Mouse (Mus musculus) cerebellum, postnatal 25 days (tissue): ENCODE measurements around the gene Etv5.

Experiments
- DNase-seq, 2 experiments: peaks; one replicate each; pipeline ENCODE4 v3.0.0; 2021; ENCODE audit warnings: mixed read lengths in 2 of 2

The Etv5 gene

DNA sequence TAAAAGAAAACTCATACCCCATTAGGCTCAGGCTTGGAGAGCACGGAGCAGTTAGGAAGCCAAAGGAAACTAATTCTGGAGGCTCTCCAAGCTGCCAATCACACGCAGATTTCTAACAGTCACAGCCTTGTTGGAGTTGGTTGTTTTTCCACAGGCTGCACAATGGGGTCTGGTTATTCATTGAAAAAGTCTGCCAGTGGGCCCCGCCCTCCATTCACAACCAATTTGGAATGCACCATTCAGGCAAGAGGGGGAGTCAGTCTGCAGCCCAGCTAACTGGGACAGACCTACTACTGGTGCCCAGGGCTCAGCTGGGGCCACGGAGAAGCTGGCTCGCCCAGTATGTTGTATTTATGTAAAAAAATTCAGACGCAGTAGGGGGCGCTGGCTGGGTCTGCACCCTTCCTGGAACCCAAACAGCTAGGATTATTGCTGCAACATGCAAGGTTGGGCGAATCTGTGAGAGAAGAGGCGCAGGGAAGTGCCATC is 10.6 kb downstream of the Etv5 start:
- peak; percentile 68 to 82 for DNase-seq

DNA sequence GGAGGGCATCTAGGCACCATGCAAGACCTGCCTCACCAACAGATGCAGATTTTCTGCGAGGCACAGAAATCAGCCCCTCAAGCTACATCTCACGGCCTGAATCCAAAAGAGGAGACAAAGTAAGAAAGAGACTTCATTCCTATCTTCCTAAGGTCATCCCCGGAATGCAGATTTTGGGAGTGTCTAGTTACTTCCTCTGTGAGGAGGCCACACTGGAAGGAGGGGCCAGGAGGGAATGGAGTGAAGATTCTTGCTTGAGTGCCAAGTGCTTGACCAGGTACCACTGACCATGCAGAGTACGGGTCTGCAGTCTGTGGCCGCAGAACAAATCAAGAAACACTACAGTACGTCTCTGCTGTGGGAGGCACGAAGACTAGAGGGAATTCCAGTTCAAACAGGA is 12.7 kb downstream of the Etv5 start:
- DNase-seq, result no peak

DNA sequence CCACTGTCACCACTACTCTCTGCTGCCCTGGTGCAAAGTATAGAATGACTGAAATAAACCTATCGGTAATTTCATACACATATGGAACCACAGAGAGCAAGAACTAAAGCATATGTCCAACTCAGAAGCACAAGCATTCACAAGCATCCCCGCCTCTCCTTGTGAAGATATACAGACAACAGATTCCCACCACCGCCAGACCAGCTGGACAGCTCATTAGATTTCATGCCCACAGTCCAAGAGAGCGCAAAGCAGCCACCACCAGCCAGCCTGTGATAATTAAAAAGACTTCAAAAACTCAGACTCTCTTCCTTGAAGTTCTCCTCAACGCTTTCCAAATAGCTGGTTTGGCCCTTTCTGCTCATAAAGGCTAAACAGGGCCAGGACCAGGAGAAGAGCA is 17.3 kb downstream of the Etv5 start:
- DNase-seq, result peak in 1 of 2 experiments; percentile 41

DNA sequence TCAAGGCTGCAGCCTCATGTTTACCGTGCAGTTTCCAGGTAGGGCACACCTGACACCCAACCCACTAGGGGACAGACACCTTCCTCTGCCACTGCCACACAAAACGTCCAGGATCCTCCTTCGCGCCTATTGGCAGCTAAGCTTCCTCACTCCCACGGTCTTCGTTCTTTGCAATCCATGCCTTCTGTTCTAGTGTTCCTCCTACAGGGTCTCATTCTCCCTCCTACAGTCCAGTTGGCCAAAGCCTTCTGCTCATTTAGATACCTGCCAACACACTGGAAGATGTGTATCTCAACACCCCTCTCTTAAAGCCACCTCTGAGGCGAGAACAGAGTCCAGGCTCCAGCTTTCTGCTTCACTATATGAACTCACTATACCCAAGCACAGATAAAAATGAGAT is 21.6 kb downstream of the Etv5 start:
- no peak for DNase-seq

DNA sequence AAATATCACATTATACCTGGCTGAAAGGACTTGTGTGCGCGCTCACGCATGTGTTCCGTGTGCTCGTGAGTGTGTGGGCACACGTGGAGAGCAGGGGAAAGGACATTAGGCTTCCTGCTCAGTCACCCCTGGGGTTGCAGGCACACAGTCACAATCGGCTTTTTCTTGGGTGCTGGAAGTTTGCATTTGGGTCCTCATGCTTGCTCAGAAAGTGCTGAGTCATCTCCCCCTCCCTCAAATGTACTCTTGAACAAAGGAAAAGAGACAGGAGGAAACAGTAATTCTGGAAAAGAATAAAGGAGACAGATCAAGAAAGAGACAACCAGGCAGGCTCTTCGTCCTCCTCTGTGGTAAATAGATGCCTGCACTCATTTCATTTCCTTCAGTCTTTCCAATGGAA is 22.5 kb downstream of the Etv5 start:
- DNase-seq, result no peak

DNA sequence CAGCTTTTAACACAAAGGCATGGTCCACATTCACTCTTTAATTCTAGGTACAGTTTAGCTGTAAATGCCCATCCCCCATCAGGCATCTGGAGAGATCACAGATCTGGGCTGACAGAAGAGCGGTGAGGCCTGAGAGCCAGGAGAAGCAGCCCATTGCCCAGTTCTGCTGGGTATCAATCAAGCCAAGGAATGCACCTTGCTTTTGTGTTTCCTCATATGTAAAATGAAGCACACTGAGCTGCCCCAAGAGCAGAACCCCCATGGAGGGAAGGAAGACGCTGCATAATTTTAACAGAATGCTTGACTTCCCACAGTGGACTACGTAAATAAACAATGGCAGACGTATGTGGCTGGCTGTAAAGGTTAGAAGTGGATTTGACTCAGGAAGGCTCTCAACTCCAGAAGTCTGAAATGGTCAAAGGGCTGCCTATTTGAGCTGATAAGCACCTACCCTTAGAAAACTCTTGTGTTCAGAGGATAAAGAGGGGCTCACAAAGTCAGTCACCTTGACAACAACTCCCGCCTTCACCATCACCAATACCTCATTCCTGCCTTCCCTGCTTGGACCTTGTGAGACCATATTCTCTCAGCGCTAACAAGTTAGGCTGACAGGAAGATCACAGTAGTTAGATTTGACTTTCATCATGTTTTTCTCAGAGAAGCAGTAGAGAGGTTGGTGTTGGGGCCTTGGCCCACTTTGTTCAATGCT is 23.2 kb downstream of the Etv5 start:
- DNase-seq, result no peak

DNA sequence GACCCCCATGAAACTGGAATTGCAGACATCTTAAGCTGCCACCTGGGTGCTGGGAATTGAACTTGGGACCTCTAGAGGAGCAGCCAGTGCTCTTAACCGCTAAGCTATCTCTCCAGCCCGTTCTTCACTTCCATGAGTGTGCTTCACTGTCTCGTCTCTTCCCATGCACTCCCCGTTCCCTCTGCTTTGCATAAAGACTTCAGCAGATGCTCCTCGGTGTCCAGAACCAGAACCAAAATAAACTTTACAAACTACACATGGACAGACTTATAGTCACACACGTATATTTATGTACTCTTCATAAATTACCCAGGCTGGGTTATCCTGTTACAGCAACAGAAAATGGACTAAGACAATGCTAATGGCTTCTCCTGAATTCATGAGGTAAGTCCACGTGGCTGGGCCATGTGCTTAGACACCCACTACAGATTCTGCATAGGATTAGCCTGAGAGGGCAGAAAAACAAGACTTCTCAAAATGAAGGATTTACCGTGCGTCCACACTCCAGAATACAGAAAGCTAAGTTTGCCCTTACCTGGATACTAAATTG is 25.2 kb downstream of the Etv5 start:
- no peak for DNase-seq

DNA sequence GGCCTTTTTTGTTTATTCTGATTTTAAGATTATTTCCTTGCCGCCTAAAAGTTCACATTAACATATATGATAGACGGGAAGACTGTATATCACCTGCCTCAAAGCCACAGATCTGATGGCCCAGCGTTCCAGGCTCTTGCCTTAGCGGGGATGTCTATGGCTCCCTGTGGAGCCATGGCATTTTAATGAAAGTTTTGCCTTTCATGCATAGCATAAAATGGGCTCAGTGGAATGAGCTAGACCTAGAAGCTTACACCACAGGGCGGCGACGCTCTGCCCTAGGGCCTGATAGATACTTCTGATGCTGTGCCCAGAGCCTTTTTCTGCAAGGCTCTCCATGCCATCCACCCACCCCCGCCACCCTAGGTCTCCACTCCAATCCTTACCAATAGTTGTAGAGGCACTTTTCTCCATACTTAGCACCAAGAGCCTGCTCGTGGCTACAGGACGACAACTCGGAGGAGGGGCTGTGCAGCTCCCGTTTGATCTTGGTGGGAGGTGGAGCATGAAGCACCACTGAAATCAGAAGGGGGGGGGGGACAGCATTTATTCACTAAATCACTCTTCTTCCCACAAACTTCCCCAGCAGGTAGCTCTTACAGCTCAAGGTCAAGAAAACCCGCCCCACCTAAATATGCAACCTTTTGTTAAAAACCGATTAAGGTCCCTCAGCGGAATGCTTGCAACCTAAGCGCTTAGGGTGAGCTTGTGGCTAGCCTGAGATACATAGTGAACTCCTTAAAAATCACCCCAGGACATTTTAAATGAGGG is 26.9 kb downstream of the Etv5 start:
- DNase-seq, result no peak

DNA sequence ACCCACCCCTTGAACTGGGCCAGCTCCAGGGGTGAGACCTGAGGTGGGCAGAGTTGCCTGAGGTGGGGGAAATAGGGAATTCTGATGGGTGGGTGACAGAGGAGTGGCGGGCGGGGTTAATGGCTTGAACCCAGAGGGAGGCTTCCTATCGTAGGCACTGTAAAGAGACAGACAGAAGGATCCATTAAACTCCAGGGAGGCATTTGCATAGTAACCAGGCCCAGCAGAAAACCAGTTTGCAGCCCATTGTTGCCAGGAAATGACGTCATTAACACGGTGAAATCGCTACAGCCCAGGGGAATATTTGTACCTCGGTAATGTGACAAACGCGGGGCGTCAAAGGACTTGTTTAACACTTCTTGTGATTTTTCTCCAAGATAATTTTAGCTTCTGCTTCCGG is 27.8 kb downstream of the Etv5 start:
- DNase-seq, result no peak

DNA sequence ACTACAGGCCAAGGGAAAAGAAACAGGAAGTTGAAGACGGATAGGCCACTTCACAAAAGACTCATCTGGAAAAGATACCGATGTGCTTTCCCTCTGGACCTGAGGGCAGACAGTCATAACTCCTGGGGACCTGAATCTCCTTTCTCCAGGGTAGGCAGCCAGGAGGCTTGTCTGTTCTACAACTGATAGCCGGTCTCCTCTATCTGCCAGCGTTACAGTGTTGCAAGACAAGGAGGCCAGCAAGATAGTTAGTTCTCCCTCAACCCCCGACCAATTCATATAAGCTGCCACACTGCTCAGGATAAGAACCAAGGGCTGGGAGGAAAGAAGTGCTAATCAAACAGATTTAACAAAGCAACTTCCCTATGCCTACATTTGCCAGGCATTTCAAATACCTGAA is 29.5 kb downstream of the Etv5 start:
- no peak for DNase-seq

DNA sequence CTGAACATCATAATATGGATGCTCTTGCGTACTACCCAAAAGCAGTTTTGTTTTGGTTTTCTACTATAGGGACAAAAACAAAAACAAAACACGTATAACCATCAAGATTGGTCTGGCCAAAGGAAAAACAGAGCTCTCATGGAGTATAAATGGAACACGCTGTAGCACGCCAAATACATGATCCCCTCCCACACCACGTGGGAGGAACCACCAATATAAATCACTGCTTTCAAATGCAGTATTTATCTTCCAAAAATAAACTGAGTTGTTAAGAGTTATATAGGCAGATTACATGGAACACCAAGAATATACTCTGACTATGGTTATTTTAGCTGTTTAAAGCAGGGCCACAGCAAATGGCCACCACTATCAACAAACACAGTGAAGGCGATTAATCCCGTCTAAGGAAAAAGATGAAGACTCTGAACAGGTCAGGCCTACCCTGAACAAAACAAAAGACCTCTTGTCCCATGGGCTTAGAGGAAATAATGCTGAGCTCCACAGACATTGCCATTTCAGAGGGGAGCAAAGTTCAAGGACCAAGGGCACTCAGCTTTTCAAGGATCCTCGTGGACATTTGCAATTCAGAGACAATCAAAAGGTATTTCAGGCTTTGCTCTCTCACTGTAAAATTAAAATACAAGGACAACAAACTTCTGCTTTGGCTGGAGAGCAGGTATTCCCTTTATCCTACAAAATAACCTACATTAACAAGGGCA is 30.7 kb downstream of the Etv5 start:
- DNase-seq, result no peak

DNA sequence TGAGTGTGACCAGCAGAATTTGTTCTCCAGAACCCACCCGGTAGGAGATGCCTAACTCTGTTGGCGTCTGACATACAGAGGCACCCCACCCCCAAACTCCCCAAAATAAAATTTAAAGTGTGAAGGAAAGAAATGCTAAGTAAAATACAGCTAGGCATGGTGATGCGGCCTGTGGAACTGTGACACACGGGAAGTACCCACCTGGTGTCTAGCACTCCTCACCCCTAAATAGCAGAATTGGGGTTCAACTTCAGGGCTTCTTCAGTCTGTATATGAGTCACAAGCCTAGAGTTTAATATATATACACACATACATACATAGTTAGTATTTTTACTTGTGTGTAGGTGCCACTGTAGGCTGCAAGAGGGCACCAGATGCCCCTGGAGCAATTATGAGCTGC is 32.8 kb downstream of the Etv5 start:
- DNase-seq, result no peak

DNA sequence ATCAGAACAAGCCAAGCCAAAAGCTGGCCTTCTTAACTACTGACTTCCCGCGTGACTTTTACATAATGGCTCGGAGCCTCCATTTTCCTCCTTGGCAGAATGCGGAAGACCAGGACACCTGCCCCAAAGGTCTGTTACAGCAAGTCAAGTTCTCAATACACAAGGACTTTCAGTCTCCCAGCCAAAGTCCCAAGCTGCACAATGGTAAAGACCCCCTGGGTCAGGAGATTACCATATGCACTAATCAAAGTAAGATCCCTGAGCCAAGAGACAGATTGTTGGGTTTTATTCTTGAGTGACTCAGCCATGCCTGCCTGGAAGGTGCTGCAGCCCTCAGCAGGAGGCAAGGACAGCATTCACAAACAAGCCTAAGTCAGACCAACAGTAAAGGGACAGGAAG is 33.5 kb downstream of the Etv5 start:
- peak; percentile 75 to 77 for DNase-seq

DNA sequence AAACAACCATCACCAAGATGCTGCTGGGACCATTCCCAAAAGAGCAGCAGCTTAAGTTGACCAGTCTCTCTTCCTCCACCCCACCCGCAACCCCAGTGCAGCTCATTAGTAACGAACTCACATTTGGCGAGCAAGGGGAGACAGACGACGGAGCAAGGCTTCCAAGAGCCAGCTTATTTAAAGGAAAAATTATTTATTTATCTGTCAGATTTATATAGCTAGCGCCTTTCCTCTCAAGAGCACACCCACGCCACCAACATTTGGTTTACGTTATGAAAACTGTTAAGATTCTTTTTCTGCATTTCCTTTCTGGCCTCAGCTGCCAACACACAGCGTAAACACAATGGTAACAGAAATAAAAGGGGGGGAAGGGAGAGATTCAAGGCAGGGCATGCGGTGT is 34.0 kb downstream of the Etv5 start:
- peak in 1 of 2 experiments; percentile 31 for DNase-seq

DNA sequence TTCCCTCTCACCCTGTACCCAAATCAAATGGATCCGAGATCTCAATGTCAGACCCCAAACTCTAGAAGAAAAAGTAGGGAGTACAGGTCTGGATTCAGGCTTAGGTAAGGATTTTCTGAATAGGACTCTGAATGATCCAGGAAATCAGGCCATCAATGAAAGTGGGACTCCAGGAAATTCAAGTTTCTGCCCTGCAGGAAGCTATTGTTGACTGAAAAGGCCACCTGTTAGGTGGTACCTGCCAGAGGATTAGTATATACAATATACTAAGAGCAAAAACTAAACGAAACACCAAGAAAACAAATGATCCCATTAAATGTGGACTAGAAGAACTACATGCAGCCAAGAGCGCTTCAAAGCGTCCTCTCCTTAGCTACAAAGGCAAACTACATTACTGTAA is 35.8 kb downstream of the Etv5 start:
- DNase-seq, result no peak

DNA sequence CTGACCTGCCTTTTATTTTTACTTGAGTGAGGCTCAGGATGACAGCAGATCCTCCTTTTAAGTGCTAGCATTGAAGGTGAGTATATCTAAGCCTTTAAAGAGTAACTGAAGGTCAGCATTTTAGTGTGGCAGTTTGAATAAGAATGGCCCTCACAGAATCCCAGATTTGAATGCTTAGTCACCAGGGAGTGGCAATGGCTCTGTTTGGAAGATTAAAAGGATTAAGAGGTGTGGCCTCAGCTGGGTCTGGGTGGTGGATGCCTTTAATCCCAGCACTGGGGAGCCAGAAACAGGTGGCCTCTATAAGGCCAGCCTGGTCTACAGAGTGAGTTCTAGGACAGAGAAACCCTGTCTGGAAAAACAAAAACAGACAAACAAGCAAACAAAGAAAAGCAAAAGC is 36.9 kb downstream of the Etv5 start:
- no peak for DNase-seq

DNA sequence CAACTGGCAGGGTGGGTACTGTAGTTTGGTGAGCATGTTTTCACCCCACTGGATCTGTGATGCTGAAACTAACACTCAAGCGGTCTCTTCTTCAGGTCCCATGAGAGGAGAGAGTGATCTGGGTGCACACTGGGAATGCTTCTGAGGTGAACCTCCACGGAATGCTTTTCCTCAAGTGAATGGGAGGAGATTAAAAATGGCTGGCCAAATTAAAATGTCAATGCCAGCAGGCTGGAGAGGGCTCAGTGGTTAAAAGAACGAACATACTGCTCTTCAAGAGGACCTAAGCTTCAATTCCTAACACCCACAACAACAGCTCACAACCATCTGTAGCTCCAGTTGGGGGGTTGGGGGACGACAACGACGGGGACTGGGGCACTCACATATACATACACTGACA is 39.3 kb downstream of the Etv5 start:
- no peak for DNase-seq

DNA sequence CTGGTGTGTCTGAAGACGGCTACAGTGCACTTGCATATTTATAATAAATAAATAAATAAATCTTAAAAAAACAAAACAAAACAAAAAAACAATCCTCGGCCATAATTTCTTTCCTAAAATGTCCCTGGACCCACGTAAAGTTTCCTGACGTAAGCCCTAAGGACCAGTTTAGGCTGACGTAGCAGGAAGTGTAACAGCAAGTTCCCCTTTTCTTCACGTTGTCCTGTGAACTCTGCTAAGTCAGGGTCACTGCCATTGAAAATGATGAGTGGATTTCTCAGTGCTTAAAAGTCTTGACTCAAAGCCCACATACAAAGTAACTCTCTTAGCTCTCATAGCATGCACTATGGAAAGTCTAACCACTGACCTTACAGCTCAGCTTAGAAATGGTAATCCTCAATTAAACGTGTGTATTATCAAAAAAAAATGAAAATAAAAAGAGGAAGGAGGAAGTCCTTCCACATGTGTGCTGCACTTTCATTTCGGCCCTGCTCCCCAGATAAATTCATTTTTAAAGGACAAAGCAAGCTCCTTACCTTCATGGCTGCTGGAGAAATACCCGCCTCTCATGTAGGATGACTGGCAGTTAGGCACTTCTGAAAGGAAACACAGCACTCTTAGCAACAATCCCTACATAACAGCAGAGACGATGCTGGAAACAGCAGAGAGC is 40.6 kb downstream of the Etv5 start:
- DNase-seq, result no peak

DNA sequence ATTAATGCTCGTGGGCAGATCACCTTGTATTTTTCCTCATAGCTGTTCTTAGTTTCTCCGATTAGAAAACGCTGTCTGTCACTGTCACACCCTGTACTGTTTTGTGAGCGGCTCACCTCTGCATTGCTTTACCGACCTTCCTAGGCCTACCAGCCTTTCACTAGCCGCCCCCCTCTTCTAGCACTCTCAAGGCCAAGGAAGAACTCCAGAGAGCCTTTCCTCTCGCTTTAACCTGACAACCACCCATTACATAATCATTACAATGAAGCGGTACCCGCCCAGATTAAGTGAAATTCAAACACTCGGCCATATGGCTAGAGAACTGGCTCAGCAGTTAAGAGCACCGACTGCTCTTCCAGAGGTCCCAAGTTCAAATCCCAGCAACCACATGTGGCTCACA is 41.2 kb downstream of the Etv5 start:
- no peak for DNase-seq

DNA sequence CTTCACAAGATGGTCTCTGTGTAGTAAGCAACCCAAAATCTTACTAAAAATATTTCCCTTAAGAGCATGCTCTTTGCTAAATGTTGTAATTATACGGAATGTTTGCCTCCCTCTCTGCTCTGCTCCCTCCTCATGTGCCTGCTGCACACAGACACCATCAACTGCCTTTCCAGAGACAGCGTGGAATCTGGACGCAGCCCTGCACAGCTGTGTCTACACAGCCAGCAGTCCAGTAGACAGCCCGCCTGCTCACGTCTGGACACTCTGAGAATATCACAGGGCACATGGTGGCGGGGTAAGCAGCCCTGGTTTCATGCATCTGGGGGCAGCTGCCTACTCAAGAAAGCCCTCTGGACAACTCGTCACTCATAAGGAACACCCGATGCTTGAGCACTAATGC is 43.1 kb downstream of the Etv5 start:
- no peak for DNase-seq

DNA sequence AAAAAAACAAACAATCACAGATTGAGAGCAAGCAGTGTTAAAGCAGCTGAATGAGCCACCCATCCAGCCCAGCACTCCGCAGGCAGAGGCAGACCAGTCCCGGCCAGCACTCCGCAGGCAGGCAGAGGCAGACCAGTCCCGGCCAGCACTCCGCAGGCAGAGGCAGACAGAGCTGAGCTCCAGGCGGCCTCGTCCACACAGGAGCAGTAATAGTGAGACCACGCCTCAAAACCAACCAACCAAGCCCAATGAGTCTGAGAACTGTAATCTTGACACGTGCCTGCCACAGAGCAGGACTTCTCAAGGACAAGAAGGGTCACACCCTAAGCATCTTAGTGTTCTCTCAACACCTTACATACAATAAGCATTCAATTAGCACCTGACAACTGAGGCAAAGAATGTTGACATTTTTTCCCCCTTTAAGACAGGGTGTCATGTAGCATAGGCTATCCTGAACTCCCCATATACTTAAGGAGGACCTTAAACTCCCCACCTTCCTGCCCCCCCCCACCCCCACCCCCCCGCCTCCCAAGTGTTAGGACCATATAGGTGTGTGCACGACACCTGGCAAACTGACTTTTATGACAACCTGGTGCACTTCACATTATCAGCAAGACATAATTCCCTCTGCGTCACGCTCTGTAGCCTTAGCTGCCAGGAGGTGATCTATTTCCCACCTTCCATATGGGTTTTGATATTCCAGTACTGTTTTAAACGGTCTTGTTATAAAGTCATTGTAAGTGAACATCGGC is 44.2 kb downstream of the Etv5 start:
- DNase-seq, result no peak

DNA sequence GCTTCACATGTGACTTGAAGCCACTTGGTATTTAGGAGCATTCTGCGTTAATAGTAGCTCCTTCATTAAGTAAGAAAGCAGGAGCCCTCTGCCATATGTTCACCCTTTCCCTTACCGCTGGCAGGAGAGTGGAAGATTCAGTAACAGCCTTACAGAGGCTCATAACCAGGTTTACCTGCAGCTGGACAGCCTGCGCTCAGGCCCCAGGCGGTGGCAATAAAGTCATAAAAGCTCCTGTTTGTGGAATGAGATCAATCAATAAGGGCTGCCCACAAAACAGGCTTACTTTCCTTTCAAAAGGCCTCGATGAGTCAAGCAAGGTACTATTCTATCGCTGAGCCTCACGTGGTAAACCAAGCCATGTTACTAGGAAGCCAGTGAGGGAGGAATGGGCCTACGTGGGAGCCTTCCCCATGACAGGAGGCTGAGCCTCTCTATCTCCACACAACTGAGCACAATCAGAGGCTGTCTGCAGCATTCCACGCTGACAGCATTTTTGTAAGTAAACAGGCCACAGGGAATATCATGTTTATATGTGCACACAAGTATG is 49.1 kb downstream of the Etv5 start:
- DNase-seq, result no peak
